Mouse (Mus musculus) frontal cortex, postnatal 25 days (tissue): ENCODE data around the gene Acvrl1.

ENCODE experiments used
- DNase-seq, 2 experiments: peaks; one replicate each; pipeline ENCODE4 v3.0.0; 2022; ENCODE audit warnings: low spot score in 2 of 2

Gene Acvrl1

GRCm38 (mm10) chr15:101191459-101192259, 63.3 kb downstream of the Acvrl1 start:
- no peak for DNase-seq

- no peak for DNase-seq
Observed at GRCm38 (mm10) chr15:101192260-101192640, 63.9 kb downstream of the Acvrl1 start.

- DNase-seq, result no peak
Observed at GRCm38 (mm10) chr15:101192651-101193050, 64.3 kb downstream of the Acvrl1 start.

GRCm38 (mm10) chr15:101193971-101194370, 65.6 kb downstream of the Acvrl1 start:
- DNase-seq, result no peak
